Mouse (Mus musculus): ENCODE measurements around the gene Apom.

GRCm38 (mm10) chr17:35165451-35166155 is 33.8 kb upstream of the Apom start:
- TF ChIP-seq CTCF (IDR thresholded peaks at IDR 0.05; ENCODE audit: low read depth) = no peak
- TF ChIP-seq EP300 (IDR thresholded peaks at IDR 0.05; ENCODE audit: low read depth) = no peak; the same call in 1 of the 2 replicates

All from heart, postnatal 0 days (tissue).